Mouse (Mus musculus) neural tube, embryonic 11.5 days (tissue): Measurements from ENCODE around the gene Bace2. TPM values are rescaled to one million over a fixed set of nuclear protein-coding genes. Genes with fewer than 3 reads are reported as not detected.

Experiments
- ATAC-seq: fragments of 200-750 bp; cut with Nextera tagmentation; 2 replicates; pipeline ENCODE4 v1.8.0; 2017; ENCODE audit warnings: moderate number of reproducible peaks, mild to moderate bottlenecking, moderate TSS enrichment, moderate library complexity; ENCODE audit not compliant: insufficient read depth, low FRiP score, low TSS enrichment
- DNase-seq: peaks from one replicate; pipeline ENCODE4 v3.0.0-alpha.2; 2015; ENCODE audit warnings: low spot score
- H3K27ac ChIP-seq: fragments of 300-500 bp; sonication (generic); 2 replicates; pipeline ENCODE4 v1.5.1; 2014; ENCODE audit warnings: low read depth, mild to moderate bottlenecking, low read length
- H3K27me3 ChIP-seq: fragments of 300-500 bp; sonication (generic); 2 replicates; pipeline ENCODE4 v1.6.1; 2014; ENCODE audit warnings: mild to moderate bottlenecking, low read length, mixed read lengths; ENCODE audit not compliant: control insufficient read depth, insufficient read depth
- H3K36me3 ChIP-seq: fragments of 300-500 bp; sonication (generic); 2 replicates; pipeline ENCODE4 v1.6.1; 2014; ENCODE audit warnings: mild to moderate bottlenecking, low read length, moderate library complexity, mixed read lengths; ENCODE audit not compliant: control insufficient read depth, insufficient read depth
- H3K4me1 ChIP-seq: fragments of 300-500 bp; sonication (generic); 2 replicates; pipeline ENCODE4 v1.6.1; 2014; ENCODE audit warnings: low read length, mixed read lengths; ENCODE audit not compliant: control insufficient read depth, insufficient read depth
- H3K4me2 ChIP-seq: fragments of 300-500 bp; sonication (generic); 2 replicates; pipeline ENCODE4 v1.6.1; 2014; ENCODE audit warnings: low read depth, mild to moderate bottlenecking, moderate library complexity
- H3K4me3 ChIP-seq: fragments of 300-500 bp; sonication (generic); 2 replicates; pipeline ENCODE4 v1.5.1; 2014; ENCODE audit warnings: low read depth, low read length
- H3K9ac ChIP-seq: fragments of 300-500 bp; sonication (generic); 2 replicates; pipeline ENCODE4 v1.6.1; 2014; ENCODE audit warnings: mild to moderate bottlenecking, low read length
- H3K9me3 ChIP-seq: fragments of 300-500 bp; sonication (generic); 2 replicates; pipeline ENCODE4 v1.6.1; 2016; ENCODE audit warnings: low read length; ENCODE audit not compliant: control insufficient read depth
- WGBS: fragments of 180-500 bp; shearing (Covaris S2); extraction: QIAGEN DNeasy Blood & Tissue Kit; methylation state at CpG from one replicate; pipeline ENCODE4 v1.1.7; 2014; 5-methylcytosine and 5-hydroxymethylcytosine counted together
- polyA plus RNA-seq: library from polyadenylated mRNA; unstranded; fragments of >200 nt; fragmentation: Nextera tagmentation; extraction: Ambion mirVana; gene quantifications from 2 replicates; pipeline ENCODE4 v1.2.1, GENCODE M21; 2014

Gene Bace2
- polyA plus RNA-seq: 3.0 and 4.8 TPM in 2 replicates

- peak within 1 kb of the TSS; percentile 51 for H3K4me3 ChIP-seq
- H3K27ac ChIP-seq: no peak within 1 kb of the TSS
- peaks cover 17% of the 10 kb centered on the region for H3K27me3 ChIP-seq
- no peaks in the 10 kb centered on the region for H3K9me3 ChIP-seq
- H3K4me2 ChIP-seq: peak within 1 kb of the TSS; percentile 98
- 0 out of 2 replicates have a peak, but pooled peaks cover 3% of the 10 kb centered on the region for H3K4me1 ChIP-seq
- no peaks in the 10 kb centered on the region for H3K36me3 ChIP-seq
- DNase-seq (peak; percentile 74), ATAC-seq (peak; percentile 67; the same call in 1 of the 2 replicates)
- WGBS: 0% methylated on average over 52 of the region's 58 CpGs
- peak within 1 kb of the TSS; percentile 47 for H3K9ac ChIP-seq
Measured at GRCm38 (mm10) chr16:97356499-97357187, at the start of gene Bace2. Gene Bace2 (plus strand): TSS chr16:97356742.

- DNase-seq: no peak
- no peaks in the 10 kb centered on the region for H3K4me1 ChIP-seq
- no peak overlapping the region for H3K4me2 ChIP-seq
- H3K36me3 ChIP-seq: no peaks in the 10 kb centered on the region
- ATAC-seq: no peak
- no peaks in the 10 kb centered on the region for H3K27me3 ChIP-seq
- 47% methylated on average over 4 of the region's 4 CpGs for WGBS
- no peak overlapping the region for H3K9ac ChIP-seq
- no peak overlapping the region for H3K4me3 ChIP-seq
- H3K27ac ChIP-seq: no peak overlapping the region
- no peaks in the 10 kb centered on the region for H3K9me3 ChIP-seq
Measured at GRCm38 (mm10) chr16:97307594-97307993, 48.9 kb upstream of the Bace2 start.

GRCm38 (mm10) chr16:97309796-97310569 is 46.6 kb upstream of the Bace2 start:
- Histone ChIP-seq H3K4me1 (no peaks in the 10 kb centered on the region), H3K4me2 (no peak overlapping the region), H3K9ac (no peak overlapping the region), H3K4me3 (no peak overlapping the region), H3K27me3 (no peaks in the 10 kb centered on the region), H3K9me3 (no peaks in the 10 kb centered on the region), H3K36me3 (no peaks in the 10 kb centered on the region), H3K27ac (no peak overlapping the region)
- 49% methylated on average over 4 of the region's 4 CpGs for WGBS
- DNase-seq (no peak), ATAC-seq (no peak)

GRCm38 (mm10) chr16:97310570-97310846 is 46.0 kb upstream of the Bace2 start:
- DNase-seq (no peak), ATAC-seq (no peak)
- H3K9ac ChIP-seq: no peak overlapping the region
- no peaks in the 10 kb centered on the region for H3K9me3 ChIP-seq
- H3K4me3 ChIP-seq: no peak overlapping the region
- 84% methylated on average over 1 of the region's 1 CpGs for WGBS
- no peak overlapping the region for H3K4me2 ChIP-seq
- no peaks in the 10 kb centered on the region for H3K36me3 ChIP-seq
- H3K27me3 ChIP-seq: no peaks in the 10 kb centered on the region
- no peaks in the 10 kb centered on the region for H3K4me1 ChIP-seq
- H3K27ac ChIP-seq: no peak overlapping the region

GRCm38 (mm10) chr16:97312960-97313686 is 43.4 kb upstream of the Bace2 start:
- ATAC-seq (peak; percentile 61), DNase-seq (peak; percentile 71)
- no peaks in the 10 kb centered on the region for H3K9me3 ChIP-seq
- no peaks in the 10 kb centered on the region for H3K27me3 ChIP-seq
- H3K36me3 ChIP-seq: no peaks in the 10 kb centered on the region
- H3K4me1 ChIP-seq: no peaks in the 10 kb centered on the region
- no peak overlapping the region for H3K27ac ChIP-seq
- WGBS: 37% methylated on average over 10 of the region's 10 CpGs
- H3K4me3 ChIP-seq: no peak overlapping the region
- no peak overlapping the region for H3K9ac ChIP-seq
- no peak overlapping the region for H3K4me2 ChIP-seq

GRCm38 (mm10) chr16:97321576-97321975 is 35.0 kb upstream of the Bace2 start:
- Histone ChIP-seq H3K4me1 (no peaks in the 10 kb centered on the region), H3K4me2 (no peak overlapping the region), H3K9me3 (no peaks in the 10 kb centered on the region), H3K27me3 (no peaks in the 10 kb centered on the region), H3K36me3 (no peaks in the 10 kb centered on the region), H3K9ac (no peak overlapping the region), H3K27ac (no peak overlapping the region), H3K4me3 (no peak overlapping the region)
- WGBS: 92% methylated on average over 3 of the region's 3 CpGs
- no peak for DNase-seq
- no peak for ATAC-seq

GRCm38 (mm10) chr16:97322604-97323003 is 33.9 kb upstream of the Bace2 start:
- H3K9ac ChIP-seq: no peak overlapping the region
- no peak overlapping the region for H3K4me3 ChIP-seq
- ATAC-seq: no peak
- no peak for DNase-seq
- H3K4me1 ChIP-seq: no peaks in the 10 kb centered on the region
- no peaks in the 10 kb centered on the region for H3K36me3 ChIP-seq
- H3K9me3 ChIP-seq: no peaks in the 10 kb centered on the region
- H3K27ac ChIP-seq: no peak overlapping the region
- no peak overlapping the region for H3K4me2 ChIP-seq
- H3K27me3 ChIP-seq: no peaks in the 10 kb centered on the region

GRCm38 (mm10) chr16:97325975-97326374 is 30.6 kb upstream of the Bace2 start:
- Histone ChIP-seq H3K27me3 (no peaks in the 10 kb centered on the region), H3K4me1 (no peaks in the 10 kb centered on the region), H3K4me3 (no peak overlapping the region), H3K36me3 (no peaks in the 10 kb centered on the region), H3K4me2 (no peak overlapping the region), H3K9me3 (no peaks in the 10 kb centered on the region), H3K9ac (no peak overlapping the region), H3K27ac (no peak overlapping the region)
- no peak for ATAC-seq
- 34% methylated on average over 8 of the region's 8 CpGs for WGBS
- peak; percentile 38 for DNase-seq
